Mouse (Mus musculus) neutrophil, adult 5-6 weeks (primary cell): ENCODE measurements around the gene Sptbn1. TPM values are rescaled to one million over a fixed set of nuclear protein-coding genes. Genes with fewer than 3 reads are reported as not detected.
A peak's percentile ranks its signal among the peaks of the same experiment; 100 is the strongest.

Experiments used
- ATAC-seq: fragments of 151-379, 151-347 bp; 2 replicates; pipeline ENCODE4 v1.8.0; 2017; ENCODE audit warnings: mild to moderate bottlenecking, moderate TSS enrichment; ENCODE audit not compliant: insufficient number of reproducible peaks, poor library complexity, low FRiP score, severe bottlenecking; ENCODE audit errors: extremely low read depth
- total RNA-seq: library from RNA; stranded (forward); fragments of 200-1000 nt; gene quantifications from 2 replicates; pipeline ENCODE4 v1.2.3, GENCODE M21; 2017

Gene Sptbn1
- total RNA-seq, 1 experiment from 2014 or later: 147 TPM

- ATAC-seq: no peak
These were observed 113.0 kb downstream of the Sptbn1 start for GRCm38 (mm10) chr11:30154980-30155379.

GRCm38 (mm10) chr11:30148888-30149287 lies 119.1 kb downstream of the Sptbn1 start:
- no peak for ATAC-seq

GRCm38 (mm10) chr11:30148378-30148777 lies 119.6 kb downstream of the Sptbn1 start:
- ATAC-seq: peak; percentile 66; the same call in 1 of the 2 replicates

DNA sequence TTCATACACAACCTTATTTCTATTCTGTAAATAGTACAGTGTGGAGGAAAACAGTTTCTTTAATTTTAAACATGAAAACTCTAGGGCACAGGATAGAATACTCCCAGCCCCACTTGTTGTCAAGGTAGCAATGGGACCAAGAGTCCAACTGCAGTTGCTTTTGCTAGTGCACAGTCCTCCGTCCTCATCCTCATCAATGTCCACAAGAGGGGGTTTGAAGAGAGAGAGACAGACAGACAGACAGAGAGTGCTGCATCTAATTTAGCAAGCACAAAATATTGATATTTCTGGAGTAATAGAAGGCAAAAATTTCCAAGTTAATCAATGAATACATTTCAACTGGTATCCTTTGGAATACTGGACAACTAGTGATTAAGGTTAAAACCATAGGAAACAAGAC lies 120.1 kb downstream of the Sptbn1 start:
- no peak for ATAC-seq

- ATAC-seq: no peak
These were observed 124.9 kb downstream of the Sptbn1 start for GRCm38 (mm10) chr11:30143090-30143489.

DNA sequence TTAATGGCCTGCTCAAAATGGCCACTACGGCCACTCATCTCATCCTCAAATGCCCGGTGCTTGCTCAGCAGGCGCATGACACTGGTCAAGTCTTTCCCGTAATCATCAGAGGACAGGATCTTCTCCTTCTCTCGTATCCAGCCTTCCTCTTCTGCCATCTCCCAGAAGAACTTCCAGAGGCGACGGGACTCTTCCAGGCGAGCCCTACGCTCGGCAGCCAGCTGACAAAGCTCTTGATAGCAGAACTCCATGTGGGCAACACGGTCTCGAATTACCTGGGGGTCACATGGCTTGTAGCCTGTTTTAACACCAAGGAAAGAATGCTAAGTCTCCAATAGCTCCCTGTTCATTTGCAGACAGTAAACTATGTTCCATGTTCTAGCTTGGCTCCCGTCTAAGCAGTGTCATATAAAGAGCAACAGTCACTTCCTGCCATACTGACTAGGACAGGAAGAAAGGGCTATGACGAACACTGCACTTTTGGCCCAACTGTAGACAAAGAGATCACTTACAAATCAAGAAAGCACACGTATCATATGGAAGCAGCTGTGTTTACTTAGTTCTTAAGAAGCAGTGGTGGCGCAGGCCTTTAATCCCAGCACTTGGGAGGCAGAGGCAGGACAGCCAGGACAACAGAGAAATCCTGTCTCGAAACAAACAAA lies 128.7 kb downstream of the Sptbn1 start:
- ATAC-seq: no peak

GRCm38 (mm10) chr11:30137081-30137480 lies 130.9 kb downstream of the Sptbn1 start:
- ATAC-seq: no peak

DNA sequence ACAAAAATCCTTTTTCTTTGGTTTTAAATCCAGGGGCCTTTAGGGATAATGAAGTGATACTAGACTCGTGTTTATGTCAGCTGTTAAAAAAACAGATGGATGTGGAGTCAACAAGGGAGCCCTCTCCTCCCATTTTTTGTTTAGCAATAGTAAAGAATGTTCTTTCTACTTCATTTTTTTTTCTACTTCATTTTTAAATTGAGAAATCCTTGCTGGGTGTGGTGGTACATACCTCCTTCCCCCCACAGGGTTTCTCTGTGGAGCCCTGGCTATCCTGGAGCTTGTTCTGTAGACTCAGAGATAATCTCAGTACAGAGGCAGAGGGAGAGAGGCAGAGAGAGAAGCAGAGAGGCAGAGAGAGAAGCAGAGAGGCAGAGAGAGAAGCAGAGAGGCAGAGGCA lies 133.9 kb downstream of the Sptbn1 start:
- ATAC-seq: no peak

DNA sequence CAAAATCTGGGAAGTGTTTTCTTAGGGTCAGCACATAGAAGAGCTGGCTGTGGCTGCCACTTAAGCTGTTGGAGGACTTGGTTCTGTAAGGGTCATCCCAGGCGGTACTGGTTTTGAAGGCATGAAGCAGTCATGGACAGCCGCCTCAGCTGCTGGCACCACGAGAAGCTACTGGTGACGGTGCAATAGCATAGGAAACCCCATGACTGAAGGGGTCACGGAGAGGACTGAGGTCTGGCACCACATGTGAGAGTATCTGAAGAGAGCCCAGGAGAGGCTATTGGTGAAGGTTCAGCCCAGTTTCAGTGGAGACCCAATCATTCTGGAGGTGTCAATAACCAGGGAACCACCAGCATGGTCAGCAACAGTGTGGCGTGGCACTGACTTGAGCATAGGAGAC lies 135.4 kb downstream of the Sptbn1 start:
- no peak for ATAC-seq

- ATAC-seq: no peak
These were observed 136.3 kb downstream of the Sptbn1 start for GRCm38 (mm10) chr11:30131640-30132039.

DNA sequence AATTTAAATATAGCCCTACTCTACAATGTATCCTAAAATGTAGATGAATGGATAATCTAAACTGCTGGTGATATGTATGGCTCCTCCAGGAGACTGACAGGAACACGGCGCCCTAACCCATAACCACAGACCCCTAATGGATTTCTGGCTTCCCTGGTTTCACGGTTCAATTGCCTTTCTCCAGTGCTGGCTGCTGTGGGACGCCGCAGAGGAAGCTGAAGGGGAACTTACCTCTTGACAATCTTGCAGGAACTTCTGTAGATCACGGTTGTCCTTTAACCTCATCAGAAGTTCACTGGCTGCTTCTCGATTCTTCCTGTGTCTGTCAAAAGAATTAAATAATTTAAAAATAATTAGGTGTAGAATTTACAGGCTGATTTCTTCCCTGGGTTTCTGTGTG lies 138.6 kb downstream of the Sptbn1 start:
- ATAC-seq: no peak

GRCm38 (mm10) chr11:30126840-30127239 lies 141.1 kb downstream of the Sptbn1 start:
- ATAC-seq: no peak

GRCm38 (mm10) chr11:30118038-30118437 lies 149.9 kb downstream of the Sptbn1 start:
- 0 out of 2 replicates have a peak, but pooled peaks have one; percentile 19 for ATAC-seq

- ATAC-seq: no peak
These were observed 154.3 kb downstream of the Sptbn1 start for GRCm38 (mm10) chr11:30113631-30114030.

DNA sequence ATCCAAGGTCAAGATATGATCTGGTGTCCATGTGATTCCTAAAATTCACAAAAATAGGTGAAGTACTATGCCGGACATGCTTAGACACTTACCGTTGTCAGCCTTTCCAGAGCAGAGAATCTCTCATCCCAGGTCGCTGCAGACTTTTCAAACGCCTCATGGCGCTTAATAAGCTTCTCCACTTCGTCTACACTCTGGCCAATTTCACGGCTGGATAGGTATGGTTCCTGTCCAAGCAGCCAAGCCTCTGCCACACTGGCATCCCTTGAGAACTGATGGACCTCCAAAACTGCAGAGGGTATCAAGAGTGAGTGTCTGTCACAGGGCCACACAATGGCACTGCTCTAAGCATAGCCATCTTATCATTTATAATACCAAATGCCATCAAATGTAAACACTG lies 157.3 kb downstream of the Sptbn1 start:
- no peak for ATAC-seq

GRCm38 (mm10) chr11:30104177-30104576 lies 163.8 kb downstream of the Sptbn1 start:
- ATAC-seq: no peak

- ATAC-seq: no peak
These were observed 165.4 kb downstream of the Sptbn1 start for GRCm38 (mm10) chr11:30102594-30102993.

DNA sequence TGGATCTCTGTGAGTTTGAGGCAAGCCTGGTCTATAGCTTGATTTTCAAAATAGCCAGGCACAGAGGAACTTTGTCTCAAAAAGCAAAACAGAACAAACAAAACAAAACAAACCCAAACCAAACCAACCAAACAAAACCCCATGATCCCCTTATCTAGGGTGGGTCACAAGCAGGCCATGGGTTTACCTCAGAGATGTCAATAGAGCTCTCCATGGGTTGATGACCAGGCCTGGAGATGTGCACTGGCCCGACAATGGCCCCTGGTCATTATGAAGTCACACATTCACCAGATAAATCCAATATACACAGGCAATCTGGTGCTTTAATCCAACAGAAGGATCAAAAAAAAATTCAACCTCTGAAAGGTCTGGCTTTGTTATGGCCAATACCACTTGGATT lies 166.2 kb downstream of the Sptbn1 start:
- ATAC-seq: no peak

DNA sequence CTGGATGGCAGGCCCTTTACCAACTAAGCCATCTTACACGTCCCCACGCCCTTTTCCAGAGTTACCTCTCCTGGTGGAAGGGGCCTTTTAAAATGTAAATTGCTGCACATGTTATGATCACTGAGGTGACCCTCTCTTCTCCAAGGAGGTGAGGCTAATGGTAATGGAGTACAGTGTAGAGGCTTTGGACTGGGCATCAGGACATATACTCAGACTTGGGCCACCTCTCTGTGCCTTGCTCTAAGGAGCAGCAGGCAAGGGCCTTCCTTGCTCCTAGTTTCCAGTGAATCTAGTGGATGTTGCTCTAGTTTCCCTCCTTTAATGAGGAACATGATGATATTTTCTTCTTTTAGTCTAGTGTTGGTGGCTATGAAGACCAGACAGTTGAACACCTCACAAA lies 166.8 kb downstream of the Sptbn1 start:
- no peak for ATAC-seq

- no peak for ATAC-seq
These were observed 168.1 kb downstream of the Sptbn1 start for GRCm38 (mm10) chr11:30099916-30100315.

DNA sequence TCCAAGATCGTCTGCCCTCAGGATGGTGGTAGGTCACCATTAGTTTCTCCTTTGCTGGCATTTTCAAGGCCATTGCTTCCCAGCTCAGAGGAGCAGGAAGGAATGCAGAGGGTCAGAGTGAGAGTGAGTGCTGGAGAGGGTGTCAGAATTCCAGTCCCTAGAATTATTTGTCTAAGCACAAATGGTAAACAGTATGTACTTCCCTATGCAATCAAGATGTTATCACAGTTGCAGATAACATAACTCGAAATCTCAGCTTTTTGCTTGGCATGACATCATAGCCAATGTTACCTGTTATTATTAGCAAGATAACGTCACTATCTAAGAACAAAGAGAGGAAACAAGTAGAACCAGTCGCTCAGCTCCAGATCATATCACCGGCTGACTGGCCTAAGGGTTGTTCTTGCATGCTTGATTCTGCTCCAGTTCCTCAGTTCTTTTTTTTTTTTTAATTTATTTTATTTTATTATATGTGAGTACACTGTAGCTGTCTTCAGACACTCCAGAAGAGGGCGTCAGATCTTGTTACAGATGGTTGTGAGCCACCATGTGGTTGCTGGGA lies 172.7 kb downstream of the Sptbn1 start:
- ATAC-seq: no peak
